Mouse (Mus musculus): ENCODE measurements at regions not wholly inside any gene's neighbourhood (a gene's known extent, or its start where the extent isn't known, plus 50 kb on each side); places are given as distances from the start of the nearest gene placed in this dataset.

DNA sequence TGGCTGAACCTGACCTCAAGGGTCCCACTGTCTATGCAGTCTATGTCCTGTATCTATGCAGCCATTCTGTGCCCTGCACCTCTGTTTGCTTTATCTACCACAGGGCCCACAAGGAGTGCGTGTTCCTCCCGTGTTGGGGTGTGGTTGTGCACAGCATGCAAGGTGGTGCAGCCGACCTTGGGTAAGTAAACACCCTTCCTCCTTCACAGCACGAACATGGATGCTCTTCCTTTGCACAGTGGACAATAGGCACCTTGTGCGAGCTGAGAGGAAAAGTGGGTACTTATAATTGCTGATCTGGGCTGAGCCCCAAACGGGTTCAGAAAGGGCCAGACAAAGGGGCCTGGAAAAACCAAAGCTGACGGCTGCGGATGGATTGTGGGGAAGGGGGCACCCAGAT, 91.3 kb upstream of the 1600014C23Rik start:
- no peak for DNase-seq (ENCODE audit: low read depth, low spot score)

DNA sequence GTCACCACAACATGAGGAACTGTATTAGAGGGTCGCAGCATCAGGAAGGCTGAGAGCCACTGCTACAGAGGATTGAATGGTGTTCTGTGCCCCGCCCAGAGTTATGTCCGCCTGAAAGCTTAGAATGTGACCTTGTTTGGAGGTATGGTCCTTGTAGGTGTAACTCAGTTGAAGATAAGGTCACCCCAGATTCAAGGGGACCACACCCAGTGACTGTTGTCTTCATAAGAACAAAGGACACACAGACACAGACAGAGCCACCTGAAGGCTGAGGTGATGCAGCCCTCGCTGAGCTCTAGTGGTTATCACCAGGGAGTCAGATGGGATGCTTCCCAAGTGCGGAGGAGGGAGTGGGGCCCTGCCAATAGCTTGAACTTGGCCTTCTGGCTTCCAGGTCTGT, 89.9 kb upstream of the 1600014C23Rik start:
- no peak for DNase-seq (ENCODE audit: low read depth, low spot score)

DNA sequence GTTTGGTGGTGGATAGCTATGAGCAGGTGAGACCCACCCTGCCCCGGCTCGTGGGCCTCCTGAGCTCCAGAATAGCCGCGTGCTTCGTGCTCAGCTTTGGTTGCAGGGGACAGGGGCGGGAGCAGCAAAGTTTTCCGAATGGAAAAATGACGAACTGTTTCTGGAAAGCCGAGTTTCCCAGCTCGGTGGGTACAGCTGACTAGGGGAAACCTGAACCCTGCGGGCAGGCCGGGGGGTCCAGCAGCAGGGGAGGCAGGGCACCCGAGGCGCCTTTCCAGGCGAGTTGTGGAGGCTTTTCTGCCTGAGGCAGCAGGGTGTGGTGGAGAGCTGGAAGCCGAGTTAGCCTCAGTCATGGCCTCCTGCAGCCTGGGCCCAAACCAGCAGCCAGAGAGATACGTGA, 88.8 kb upstream of the 1600014C23Rik start:
- DNase-seq (ENCODE audit: low read depth, low spot score) = no peak

DNA sequence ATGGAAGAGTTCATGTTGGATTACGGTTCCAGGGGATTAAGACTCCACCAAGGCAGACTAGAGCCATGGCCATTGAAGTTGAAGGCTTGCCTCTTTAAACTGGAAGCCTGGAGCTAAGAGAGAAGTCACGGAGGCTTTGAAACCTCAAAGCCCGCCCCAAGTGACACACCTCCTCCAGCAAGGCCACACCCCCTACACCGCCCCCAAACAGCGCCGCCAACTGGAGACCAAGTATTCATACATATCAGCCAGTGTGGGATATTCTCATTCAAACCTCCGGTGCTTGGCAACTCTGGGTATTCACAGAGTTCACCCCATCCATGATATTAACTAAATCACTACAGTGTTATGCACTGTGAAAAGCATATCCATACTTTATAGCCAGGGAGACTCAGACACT, 87.7 kb upstream of the 1600014C23Rik start:
- no peak for DNase-seq (ENCODE audit: low read depth, low spot score)

DNA sequence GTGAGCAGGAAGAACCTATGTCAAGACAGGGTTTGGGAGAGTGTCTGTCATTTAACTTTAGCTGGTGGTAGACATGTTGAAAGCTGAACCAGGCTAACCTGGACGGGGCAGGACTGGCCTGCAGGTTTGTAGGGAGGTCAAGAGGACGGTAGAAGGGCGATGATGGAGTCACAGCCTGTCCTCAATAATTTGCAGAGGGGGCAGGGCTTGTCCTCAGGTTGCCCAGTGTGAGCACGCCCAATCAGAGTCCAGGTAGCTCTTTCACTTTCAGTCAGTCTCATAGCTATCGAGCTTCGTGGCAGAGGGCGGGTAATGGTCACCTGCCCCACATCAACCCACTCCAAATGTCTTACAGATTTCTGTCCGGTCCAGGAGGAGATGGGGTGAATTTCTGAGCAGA, 85.5 kb upstream of the 1600014C23Rik start:
- DNase-seq (ENCODE audit: low read depth, low spot score) = no peak

DNA sequence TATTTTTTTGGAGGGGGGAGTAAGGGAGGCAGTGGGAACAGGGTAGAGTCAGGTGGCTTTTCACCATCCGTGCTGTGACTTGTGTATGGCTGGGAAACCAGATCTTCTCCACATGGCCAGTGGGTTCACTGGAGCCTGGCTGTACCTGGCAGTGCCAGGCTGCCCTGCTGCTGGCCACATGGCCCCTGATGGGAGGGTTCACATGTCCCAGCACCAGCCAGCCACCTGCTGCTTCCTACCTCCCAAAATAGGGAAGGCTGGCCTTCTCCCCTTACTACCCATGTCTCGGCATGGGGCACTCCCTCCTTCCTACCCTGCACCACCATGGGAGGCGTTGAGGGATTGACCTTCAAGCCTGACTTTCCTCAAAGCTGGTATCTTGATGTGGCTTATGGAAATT, 82.9 kb upstream of the 1600014C23Rik start:
- DNase-seq (ENCODE audit: low read depth, low spot score) = no peak

DNA sequence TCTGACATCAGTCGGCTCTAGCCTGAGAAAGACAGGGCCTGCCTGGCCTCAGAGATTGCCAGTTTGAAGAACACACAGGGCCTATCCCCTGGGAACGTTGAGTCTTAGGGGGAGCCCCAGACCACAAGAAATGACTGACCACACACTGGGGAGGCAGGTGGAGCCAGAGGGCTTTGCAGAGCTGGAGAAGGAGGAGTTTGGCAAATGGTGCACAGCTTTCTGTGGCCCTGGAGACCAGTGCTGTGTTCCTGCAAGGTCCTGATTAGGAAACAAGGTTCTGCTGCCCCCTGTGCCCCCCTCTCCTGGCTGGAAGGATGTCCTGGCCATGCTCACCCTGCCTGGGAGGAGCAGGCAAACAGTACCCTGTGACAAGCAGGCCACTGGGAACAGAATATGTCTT, 82.2 kb upstream of the 1600014C23Rik start:
- no peak for DNase-seq (ENCODE audit: low read depth, low spot score)

DNA sequence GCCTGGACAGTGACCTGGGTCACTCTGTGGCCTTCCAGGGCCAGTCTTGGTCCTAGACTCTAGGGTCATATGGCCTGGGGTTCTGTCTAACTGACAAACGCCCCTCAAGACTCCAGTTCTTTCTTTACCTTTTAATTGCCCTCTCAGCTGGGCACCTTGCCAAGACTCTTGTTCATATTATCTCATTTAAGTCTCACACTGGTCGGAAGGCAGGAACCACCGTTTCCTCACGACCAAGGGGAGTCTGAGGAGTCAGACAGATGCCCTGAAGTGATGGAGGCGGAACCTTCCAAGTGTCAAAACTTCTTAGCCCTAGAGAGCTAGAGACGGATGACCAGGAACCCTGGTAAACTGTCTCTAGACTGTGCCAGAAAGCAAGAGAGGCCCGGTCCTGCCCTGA, 81.7 kb upstream of the 1600014C23Rik start:
- no peak for DNase-seq (ENCODE audit: low read depth, low spot score)

DNA sequence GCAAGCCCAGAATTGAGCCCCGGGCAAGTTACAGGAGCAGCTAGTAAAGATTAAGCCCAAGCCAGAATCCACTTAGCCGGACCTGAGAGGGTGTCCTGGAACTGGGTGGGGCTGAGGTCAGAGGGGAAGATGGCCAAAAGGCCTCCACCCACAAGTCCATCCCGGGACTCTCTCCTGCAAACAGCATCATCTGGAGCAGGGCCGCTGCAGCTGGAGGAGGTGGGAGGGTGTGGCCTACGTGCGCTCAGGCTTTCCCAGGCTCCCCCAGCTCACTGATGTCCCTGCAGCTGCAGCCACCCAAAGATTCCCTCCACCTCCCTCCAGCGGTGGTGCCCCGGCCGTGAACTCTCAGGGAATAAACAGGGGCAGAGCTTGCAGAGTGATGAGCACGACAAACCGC, 80.9 kb upstream of the 1600014C23Rik start:
- DNase-seq (ENCODE audit: low read depth, low spot score) = no peak

DNA sequence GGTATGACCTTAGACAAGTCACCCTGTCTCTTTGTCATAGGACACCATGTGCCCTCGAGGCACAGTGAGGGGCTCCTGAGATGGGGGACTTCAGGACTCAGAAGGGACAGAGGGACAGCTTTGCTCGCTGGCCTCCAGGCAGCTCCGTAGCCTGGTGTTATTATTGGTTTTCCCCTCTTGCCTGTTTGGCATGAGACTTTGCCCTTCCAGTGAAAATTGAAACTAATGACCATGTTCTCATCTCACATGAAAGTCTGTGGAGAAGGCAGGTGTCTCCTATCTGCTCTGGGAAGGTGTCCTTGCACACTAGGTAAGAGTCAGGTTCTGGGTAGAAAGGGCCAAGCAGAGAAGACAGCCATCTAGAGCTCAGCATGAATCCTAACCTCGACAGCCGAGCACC, 80.3 kb upstream of the 1600014C23Rik start:
- no peak for DNase-seq (ENCODE audit: low read depth, low spot score)

DNA sequence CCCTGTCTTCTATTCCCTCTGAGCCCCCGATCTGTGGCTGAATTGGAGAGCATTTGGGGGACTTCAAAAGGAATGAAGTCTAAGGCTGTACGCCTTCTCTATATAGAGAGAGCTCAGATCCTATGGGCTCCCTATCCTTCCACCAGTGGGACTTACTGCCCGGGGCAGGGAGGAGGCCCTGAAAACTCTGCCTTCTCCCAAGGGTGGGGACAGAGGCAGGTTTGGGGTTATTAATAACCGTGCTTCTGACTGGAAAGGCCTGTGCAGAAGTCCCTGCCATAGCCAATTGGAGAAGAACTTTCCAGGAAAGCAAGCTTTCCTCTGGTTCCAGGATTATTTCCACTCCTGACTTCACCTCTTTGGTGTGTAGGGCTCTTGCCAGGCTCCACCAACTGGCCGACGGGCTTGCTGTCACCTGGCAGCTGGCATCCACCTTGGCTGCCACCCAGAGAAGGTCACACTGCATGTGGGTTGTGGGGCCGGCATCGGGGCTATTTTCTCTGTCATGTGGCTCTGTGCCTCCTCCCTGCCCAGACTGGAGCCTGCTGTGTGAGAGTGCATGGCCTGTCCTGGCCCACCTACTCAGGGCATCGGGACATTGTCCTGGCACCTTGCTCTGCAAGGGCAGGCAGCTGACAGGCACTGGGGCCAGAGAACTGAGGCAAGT, 78.8 kb upstream of the 1600014C23Rik start:
- DNase-seq (ENCODE audit: low read depth, low spot score) = no peak

DNA sequence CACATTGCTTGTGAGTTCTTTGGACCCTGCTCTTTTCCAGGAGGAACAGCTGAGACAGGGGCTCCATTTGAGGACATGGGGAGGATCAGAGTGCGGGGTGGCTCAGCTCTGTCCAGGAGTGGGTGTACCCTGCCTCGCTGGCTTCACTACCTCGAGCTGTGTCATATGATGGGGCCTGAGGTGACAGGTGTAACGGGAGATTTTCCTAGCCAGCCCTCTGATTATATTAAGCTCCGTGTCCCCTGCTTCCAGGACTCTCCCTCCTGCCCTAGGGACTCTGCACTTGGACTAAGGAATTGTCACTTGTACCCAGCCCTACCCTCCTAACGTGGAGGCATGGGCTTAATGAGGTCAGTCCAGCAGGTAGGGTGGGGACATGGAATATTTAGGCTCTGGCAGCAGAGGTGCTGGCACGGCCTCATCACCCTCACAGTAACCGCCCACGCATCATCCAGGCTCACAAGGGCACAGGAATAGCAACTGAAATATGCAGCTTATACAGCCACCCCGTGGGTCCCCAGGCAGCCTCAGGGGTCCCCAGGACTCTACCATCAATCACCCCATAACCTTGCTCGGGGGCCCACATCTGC, 78.1 kb upstream of the 1600014C23Rik start:
- no peak for DNase-seq (ENCODE audit: low read depth, low spot score)

DNA sequence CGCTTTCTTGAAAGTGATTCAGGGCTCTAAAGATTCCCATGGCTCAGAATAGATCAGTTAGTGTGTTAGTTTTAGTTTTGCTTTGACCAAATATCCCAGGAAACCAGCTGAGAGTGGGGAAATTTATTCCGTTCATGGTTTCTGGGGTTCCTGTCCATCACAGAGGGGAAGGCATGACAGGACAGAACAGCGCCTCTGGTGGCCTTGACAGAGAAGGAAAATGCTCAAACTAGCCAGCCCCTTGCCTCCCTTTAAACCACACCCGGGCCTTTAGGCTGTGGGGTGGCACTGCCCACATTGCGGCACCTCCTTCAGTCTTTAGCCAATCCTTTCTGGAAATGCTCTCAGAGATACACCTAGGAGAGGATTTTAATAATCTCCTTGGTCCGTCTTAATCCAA, 76.1 kb upstream of the 1600014C23Rik start:
- DNase-seq (ENCODE audit: low read depth, low spot score) = peak; percentile 42

DNA sequence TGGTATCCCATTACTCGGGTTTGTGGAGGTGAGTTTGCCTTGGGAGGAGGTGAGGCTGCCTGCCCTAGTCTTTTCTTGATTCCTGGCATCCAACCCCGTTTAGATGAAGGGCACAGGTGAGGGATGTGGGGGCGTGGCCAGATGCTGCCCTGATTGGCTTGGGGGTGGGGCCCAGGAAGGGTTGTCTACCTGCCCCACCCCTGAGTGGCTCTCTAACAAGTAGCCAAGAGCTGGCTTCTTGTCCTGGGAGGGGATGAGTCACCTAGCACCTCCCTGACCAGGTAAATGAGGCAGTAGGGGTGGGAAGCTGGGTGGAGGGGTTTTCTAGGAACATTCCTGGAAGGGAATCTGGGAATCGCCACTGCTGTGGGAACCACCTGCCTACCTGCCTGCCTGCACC, 74.7 kb upstream of the 1600014C23Rik start:
- no peak for DNase-seq (ENCODE audit: low read depth, low spot score)

DNA sequence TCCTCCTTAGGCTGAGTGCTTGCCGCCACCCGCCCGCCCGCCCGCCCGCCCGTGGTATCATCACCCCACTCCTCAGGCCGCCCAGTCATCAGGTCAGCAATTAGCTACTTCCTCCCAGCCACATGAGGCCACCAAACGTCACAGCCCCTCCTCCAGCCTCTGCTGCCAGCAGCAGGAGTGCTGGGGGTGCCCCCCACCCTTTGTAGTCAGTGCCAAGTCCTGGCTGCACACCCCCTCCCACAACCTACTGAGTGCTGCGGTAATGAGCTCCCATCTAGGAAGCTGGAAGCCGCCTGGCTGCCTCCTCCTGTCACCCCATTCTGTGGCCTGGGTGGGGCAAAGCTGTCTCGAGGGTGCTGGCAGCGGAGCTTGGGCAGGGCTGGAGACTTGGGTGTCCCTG, 73.8 kb upstream of the 1600014C23Rik start:
- DNase-seq (ENCODE audit: low read depth, low spot score) = no peak

DNA sequence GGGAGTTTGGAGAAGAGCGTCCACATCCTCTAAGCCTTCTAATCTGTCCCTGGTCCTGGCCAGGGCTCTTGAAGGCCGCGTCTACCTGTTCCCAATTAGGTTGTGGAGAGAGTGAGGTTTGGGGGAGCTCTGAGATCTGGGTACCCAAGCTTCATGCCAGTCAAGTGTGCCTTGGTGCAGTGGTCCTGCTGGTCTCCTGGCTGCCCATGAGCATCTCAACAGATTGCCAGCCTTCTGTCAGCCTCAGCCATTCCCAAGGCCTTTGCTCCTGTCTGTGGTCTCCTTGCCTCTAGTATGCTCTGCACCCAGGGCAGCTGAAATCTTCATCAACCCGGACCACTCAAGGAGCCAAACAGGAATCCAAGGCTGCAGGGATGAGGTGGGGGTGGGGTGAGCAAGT, 73.2 kb upstream of the 1600014C23Rik start:
- no peak for DNase-seq (ENCODE audit: low read depth, low spot score)

DNA sequence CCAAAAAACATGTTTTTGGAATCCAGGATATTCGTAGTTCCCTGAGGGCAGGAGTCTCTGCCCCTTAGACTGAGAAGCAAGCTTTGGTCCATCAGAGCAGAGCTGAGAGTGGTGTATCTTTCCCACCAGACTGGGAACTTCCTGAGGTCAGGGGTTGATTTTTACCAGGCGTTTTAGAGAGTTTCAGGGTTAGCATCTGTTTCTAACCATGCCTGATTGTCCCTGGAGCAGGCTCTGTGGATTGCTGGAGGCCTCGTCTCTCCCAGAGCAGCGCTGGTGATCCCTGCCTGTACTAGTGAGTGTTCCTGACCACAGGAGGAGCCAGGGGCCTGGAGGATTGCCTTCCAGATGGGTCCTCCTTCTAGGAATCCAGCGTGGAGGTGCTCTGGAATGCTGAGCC, 72.8 kb upstream of the 1600014C23Rik start:
- DNase-seq (ENCODE audit: low read depth, low spot score) = no peak

DNA sequence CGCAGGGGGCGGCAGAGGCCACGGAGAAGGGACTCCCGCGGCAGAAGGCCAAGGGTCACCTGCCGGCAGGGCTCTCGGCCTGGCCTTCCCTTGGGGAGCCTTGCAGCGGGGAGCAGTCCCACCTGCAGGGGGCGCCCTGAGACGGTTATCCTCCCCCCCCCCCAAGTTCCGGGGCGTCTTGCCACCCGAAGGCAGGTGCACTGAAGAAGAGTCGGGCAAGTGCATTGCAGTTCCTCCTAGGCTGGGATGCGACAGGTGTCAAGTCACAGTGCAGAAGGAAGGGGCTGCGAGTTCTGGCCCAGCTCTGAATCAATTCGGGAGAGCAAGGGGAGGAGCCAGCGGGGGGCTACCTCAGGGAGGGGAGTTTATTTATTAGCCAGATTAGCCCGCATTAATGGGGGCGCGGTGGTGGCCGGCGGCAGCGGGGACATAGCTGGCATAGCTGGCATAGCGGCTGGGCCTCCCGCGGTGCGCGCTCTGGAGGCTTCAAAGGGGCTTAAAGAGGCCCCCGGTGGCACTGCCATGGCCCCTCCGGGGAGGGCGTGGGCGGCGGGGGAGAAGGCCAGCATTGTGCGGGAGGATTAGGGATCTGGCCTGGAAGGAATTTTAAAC, 71.9 kb upstream of the 1600014C23Rik start:
- DNase-seq (ENCODE audit: low read depth, low spot score) = peak; percentile 49

DNA sequence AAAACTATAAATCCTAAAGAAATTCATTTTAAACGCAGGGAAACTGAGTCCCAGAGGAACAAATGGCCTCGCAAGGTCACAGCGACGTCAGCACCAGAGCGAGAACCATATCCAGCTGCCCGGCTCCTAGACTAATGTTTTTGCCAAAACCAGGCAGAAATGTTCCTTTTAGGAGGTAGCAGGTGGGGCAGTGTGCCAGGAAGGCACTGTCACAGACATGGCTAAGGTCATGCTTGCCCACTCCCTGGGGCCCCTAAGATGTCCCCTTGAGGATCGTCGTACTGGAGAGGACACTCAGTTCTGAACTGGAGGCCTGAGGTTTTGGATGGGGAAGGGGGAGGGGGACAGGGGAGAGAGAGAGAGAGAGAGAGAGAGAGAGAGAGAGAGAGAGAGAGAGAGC, 69.7 kb upstream of the 1600014C23Rik start:
- DNase-seq (ENCODE audit: low read depth, low spot score) = no peak

DNA sequence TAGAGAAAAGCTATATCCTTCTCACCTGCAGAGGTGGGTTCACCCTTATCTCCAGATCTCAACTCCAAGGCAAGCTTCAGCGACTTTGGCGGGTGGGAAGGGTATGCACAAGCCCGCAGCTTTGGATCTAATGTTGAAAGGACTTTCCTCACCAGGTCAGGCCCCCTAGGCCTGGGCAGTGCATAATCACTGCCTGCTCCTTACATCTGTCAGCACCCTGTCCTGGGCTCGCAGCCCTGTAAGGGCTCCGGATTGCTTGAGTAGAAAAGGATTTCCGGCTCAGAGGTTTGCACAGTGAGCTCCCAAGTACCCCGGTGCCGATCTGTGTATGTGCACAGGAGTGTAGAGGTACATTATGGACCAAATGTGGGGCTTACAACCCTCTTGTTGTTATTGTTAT, 68.8 kb upstream of the 1600014C23Rik start:
- no peak for DNase-seq (ENCODE audit: low read depth, low spot score)

DNA sequence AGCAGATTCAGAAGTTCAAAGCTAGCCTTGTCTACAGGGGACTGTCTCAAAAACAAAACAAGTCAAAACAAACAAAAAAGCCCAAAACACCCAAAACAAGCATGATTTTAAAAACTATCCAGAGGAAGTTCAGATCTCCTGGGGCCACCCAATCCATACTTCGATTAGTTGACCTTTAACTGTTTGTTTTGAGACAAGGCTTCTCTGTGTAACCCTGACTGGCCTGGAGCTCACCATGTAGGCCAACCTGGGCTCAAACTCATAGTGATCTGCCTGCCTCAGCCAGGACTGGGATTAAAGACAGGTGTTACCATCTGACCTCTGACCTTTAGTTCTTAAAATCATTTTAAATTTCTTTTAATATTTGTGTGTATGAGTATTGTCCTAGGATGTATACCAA, 66.1 kb upstream of the 1600014C23Rik start:
- DNase-seq (ENCODE audit: low read depth, low spot score) = no peak

DNA sequence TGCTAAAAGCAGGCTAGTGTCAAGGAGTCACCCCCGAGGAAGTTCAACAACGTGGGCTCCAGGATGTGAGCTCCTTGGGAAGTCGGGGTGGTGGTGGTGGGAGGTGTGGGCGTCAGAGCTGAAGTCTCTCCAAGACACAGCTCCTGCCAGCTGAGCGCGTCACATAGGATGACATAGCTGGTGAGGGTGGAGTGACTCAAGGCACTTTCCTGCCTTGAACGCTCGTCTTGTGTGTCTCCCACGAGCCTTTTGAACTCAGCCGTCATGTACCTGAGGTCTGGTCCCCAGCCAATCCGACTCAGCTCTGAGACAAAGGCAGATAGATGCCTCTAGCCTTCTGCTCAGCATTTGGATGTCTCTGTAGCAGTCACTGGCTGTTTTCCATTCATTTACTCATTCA, 65.4 kb upstream of the 1600014C23Rik start:
- DNase-seq (ENCODE audit: low read depth, low spot score) = no peak

DNA sequence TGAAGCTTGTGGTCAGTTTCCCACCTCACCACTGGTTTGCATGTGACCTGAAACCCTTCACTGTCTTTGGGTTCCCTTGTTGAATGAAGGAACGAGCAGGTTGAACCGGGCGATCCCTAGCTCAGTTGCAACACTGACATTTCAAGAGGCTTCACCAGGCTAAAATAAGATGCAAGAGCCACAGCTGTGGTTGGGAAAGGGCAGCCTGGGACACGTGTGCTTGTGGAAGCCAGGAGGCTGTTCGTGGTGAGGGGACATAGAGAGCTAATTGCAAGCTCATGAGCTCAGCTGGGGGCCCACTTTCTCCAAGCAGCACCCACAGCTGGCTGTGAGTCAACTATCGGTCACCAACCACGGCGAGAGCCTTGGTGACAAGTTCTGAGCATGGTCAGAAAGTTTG, 64.8 kb upstream of the 1600014C23Rik start:
- no peak for DNase-seq (ENCODE audit: low read depth, low spot score)

DNA sequence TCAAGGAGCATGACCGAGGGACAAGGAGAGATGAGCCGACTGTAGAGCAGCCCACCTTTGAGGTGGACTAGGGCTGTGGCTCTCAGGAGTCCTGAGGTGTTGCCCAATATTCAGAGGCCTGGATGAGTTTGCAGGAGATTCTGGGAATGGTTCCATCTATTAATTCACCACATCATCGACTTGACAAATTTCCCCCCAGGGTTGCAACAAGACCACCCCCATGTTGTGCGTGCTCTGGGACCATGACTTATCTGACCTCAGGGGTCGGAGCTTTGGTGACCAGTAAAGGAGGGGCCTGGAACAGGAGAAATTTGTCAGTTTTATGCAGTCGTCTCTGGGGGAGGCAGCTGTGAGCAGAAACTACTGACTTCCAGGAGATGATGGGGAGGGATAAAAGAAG, 63.5 kb upstream of the 1600014C23Rik start:
- no peak for DNase-seq (ENCODE audit: low read depth, low spot score)

Data from retina, postnatal 7 days (tissue).